Mouse (Mus musculus) heart, postnatal 0 days (tissue): Measurements from ENCODE around the gene Sltm. TPM values are rescaled to one million over a fixed set of nuclear protein-coding genes. Genes with fewer than 3 reads are reported as not detected.

Source experiments
- ATAC-seq: fragments of 200-750 bp; cut with Nextera tagmentation; 2 replicates; pipeline ENCODE4 v1.8.0; 2017; ENCODE audit warnings: low read depth, moderate number of reproducible peaks, moderate library complexity; ENCODE audit not compliant: insufficient read depth
- DNase-seq: peaks from one replicate; pipeline ENCODE4 v3.0.0-alpha.2; 2016; ENCODE audit warnings: low spot score
- H3K27ac ChIP-seq: fragments of 300-500 bp; sonication (generic); 2 replicates; pipeline ENCODE4 v1.5.1; 2014; ENCODE audit warnings: low read depth, mild to moderate bottlenecking
- H3K27me3 ChIP-seq: fragments of 300-500 bp; sonication (generic); 2 replicates; pipeline ENCODE4 v1.6.1; 2014; ENCODE audit warnings: low read length, mixed read lengths; ENCODE audit not compliant: control insufficient read depth, insufficient read depth
- H3K36me3 ChIP-seq: fragments of 300-500 bp; sonication (generic); replicated peaks from 2 replicates; pipeline ENCODE4 v1.6.1; 2014; ENCODE audit warnings: low read length, mixed read lengths; ENCODE audit not compliant: control insufficient read depth, insufficient read depth
- H3K4me1 ChIP-seq: fragments of 300-500 bp; sonication (generic); 2 replicates; pipeline ENCODE4 v1.6.1; 2014; ENCODE audit warnings: antibody characterized with exemption; ENCODE audit not compliant: control insufficient read depth, insufficient read depth
- H3K4me2 ChIP-seq: fragments of 300-500 bp; sonication (generic); 2 replicates; pipeline ENCODE4 v1.6.1; 2014; ENCODE audit warnings: low read depth, mild to moderate bottlenecking, low read length, moderate library complexity
- H3K4me3 ChIP-seq: fragments of 300-500 bp; sonication (generic); 2 replicates; pipeline ENCODE4 v1.5.1; 2014; ENCODE audit warnings: low read depth, low read length
- H3K9ac ChIP-seq: fragments of 300-500 bp; sonication (generic); replicated peaks from 2 replicates; pipeline ENCODE4 v1.6.1; 2014; ENCODE audit warnings: low read depth, low read length, mixed read lengths
- H3K9me3 ChIP-seq: fragments of 300-500 bp; sonication (generic); replicated peaks from 2 replicates; pipeline ENCODE4 v1.6.1; 2016; ENCODE audit warnings: low read length; ENCODE audit not compliant: control insufficient read depth
- CTCF ChIP-seq: IDR thresholded peaks from 2 replicates; pipeline ENCODE4 v1.5.1; 2016; ENCODE audit warnings: antibody characterized with exemption, control low read depth, low read depth
- EP300 ChIP-seq: IDR thresholded peaks from 2 replicates; pipeline ENCODE4 v1.6.1; 2016; ENCODE audit warnings: antibody characterized with exemption, low read depth
- WGBS: fragments of 180-500 bp; shearing (Covaris S2); extraction: QIAGEN DNeasy Blood & Tissue Kit; methylation state at CpG from one replicate; pipeline ENCODE4 v1.1.7; 2014; 5-methylcytosine and 5-hydroxymethylcytosine counted together
- polyA plus RNA-seq: library from polyadenylated mRNA; unstranded; fragments of >200 nt; fragmentation: Nextera tagmentation; extraction: Ambion mirVana; gene quantifications from 2 replicates; pipeline ENCODE4 v1.2.1, GENCODE M21; 2015
- total RNA-seq: library from RNA; depleted of rRNA; stranded (reverse); fragments of >200 nt; gene quantifications from 2 replicates; pipeline ENCODE4 v1.2.3, GENCODE M21; 2014; ENCODE audit warnings: low replicate concordance

Gene Sltm
- total and polyA plus RNA-seq, 2 experiments from 2014 or later = 19.0 to 23.9 TPM

GRCm38 (mm10) chr9:70503626-70504041 lies 38.9 kb upstream of the Sltm start, which contains the start of gene Rnf111:
Gene Rnf111 (minus strand): TSS chr9:70503725.
- ATAC-seq (peak; percentile 96), DNase-seq (peak; percentile 94)
- Histone ChIP-seq H3K4me2 (peak within 1 kb of the TSS; percentile 69), H3K36me3 (no peaks in the 10 kb centered on the region), H3K27ac (peak within 1 kb of the TSS; percentile 99), H3K9me3 (no peaks in the 10 kb centered on the region), H3K4me3 (peak within 1 kb of the TSS; percentile 88), H3K9ac (peak within 1 kb of the TSS; percentile 94), H3K4me1 (peaks cover 20% of the 10 kb centered on the region; the same call in 1 of the 2 replicates), H3K27me3 (no peaks in the 10 kb centered on the region)
- WGBS = under 1% methylated on average over 38 of the region's 45 CpGs
- TF ChIP-seq EP300 = no peak
- TF ChIP-seq CTCF = no peak

DNA sequence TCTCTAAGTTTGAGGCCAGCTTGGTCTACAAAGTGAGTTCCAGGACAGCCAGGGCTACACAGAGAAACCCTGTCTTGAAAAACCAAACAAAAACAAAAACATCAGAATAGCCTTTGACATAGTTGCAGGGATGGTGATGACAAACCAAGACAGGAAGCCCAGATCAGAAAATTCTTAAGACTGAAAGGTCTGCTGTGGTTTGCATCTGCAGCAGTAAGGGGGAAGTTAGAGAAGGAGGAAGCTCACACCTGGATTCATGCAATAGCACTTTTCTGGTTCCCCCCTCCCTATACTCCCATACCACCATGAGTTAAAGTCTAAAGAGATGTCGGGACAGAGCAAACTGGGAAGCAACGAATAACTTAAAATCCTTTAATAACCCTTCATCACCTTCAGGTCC lies 36.4 kb upstream of the Sltm start:
- Histone ChIP-seq H3K27me3 (no peaks in the 10 kb centered on the region), H3K4me1 (peaks cover 24% of the 10 kb centered on the region; the same call in 1 of the 2 replicates), H3K9ac (no peak overlapping the region), H3K27ac (no peak overlapping the region; the same call in 1 of the 2 replicates), H3K4me2 (no peak overlapping the region), H3K4me3 (no peak overlapping the region), H3K36me3 (no peaks in the 10 kb centered on the region), H3K9me3 (no peaks in the 10 kb centered on the region)
- WGBS = 63% methylated on average over 2 of the region's 2 CpGs
- ATAC-seq (no peak), DNase-seq (no peak)
- TF ChIP-seq CTCF = no peak
- no peak for TF ChIP-seq EP300

- peaks cover 18% of the 10 kb centered on the region; the same call in 1 of the 2 replicates for H3K4me1 ChIP-seq
- H3K4me3 ChIP-seq = no peak overlapping the region
- ATAC-seq (no peak), DNase-seq (no peak)
- H3K27me3 ChIP-seq = no peaks in the 10 kb centered on the region
- WGBS = 66% methylated on average over 8 of the region's 8 CpGs
- TF ChIP-seq EP300 (no peak), CTCF (no peak)
- no peaks in the 10 kb centered on the region for H3K9me3 ChIP-seq
- no peak overlapping the region for H3K4me2 ChIP-seq
- H3K36me3 ChIP-seq = no peaks in the 10 kb centered on the region
- H3K27ac ChIP-seq = no peak overlapping the region
- no peak overlapping the region for H3K9ac ChIP-seq
These were observed 35.8 kb upstream of the Sltm start for GRCm38 (mm10) chr9:70506787-70507186.

DNA sequence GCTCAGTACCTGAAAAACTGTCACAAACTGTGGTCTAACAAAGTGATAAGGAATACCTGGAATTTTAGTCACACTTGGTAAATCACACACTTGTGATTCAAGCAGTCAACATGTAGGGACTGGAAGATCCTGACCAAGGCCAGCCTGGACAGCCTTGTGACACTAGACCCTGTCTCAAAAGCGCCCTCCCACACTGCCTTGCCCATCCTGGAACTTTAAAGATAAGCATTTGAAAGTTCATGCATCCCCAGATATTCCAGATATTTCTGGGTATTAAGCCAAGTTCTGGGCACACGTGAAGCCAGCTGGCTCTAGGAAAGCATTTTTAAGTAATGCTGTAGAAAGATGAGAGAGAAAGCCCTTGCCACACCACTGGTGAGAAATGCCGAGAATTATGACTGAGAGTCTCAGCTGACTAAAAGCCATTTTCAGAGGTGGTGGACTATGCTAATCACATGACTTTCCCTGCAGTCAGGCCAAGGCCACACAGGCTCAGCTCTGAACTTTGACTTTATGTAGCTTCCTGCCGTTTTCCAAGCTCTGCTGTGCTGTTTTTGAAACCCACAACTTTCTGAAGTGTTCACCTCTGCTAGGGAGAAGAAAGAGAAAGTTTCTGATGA lies 32.5 kb upstream of the Sltm start:
- peaks cover 7% of the 10 kb centered on the region; the same call in 1 of the 2 replicates for H3K4me1 ChIP-seq
- no peaks in the 10 kb centered on the region for H3K36me3 ChIP-seq
- no peak overlapping the region; the same call in 1 of the 2 replicates for H3K9ac ChIP-seq
- H3K4me2 ChIP-seq = no peak overlapping the region
- H3K27ac ChIP-seq = peak overlapping the region; percentile 71
- ATAC-seq (peak; percentile 49; the same call in 1 of the 2 replicates), DNase-seq (peak; percentile 44)
- no peaks in the 10 kb centered on the region for H3K27me3 ChIP-seq
- WGBS = 30% methylated on average over 4 of the region's 4 CpGs
- no peak for TF ChIP-seq CTCF
- TF ChIP-seq EP300 = no peak
- no peak overlapping the region for H3K4me3 ChIP-seq
- no peaks in the 10 kb centered on the region for H3K9me3 ChIP-seq

- H3K9ac ChIP-seq = no peak overlapping the region
- H3K36me3 ChIP-seq = no peaks in the 10 kb centered on the region
- no peak for ATAC-seq
- H3K4me2 ChIP-seq = no peak overlapping the region
- TF ChIP-seq EP300 = no peak
- peak; percentile 46 for TF ChIP-seq CTCF
- peaks cover 7% of the 10 kb centered on the region; the same call in 1 of the 2 replicates for H3K4me1 ChIP-seq
- no peaks in the 10 kb centered on the region for H3K27me3 ChIP-seq
- no peaks in the 10 kb centered on the region for H3K9me3 ChIP-seq
- WGBS = 54% methylated on average over 10 of the region's 10 CpGs
- no peak overlapping the region for H3K27ac ChIP-seq
- no peak overlapping the region for H3K4me3 ChIP-seq
- DNase-seq = no peak
These were observed 31.5 kb upstream of the Sltm start for GRCm38 (mm10) chr9:70510998-70511583.
